Mouse (Mus musculus) liver, embryonic 14 days (tissue): Measurements from ENCODE around the gene Insrr. TPM values are rescaled to one million over a fixed set of nuclear protein-coding genes. Genes with fewer than 3 reads are reported as not detected.

Experiments used
- polyA plus RNA-seq: library from polyadenylated mRNA; depleted of rRNA; stranded (reverse); fragments of >200 nt; gene quantifications from 2 replicates; pipeline ENCODE4 v1.2.3, GENCODE M21; 2012; rRNA removed

The Insrr gene
- 0.02 and 0.05 TPM in 2 replicates for polyA plus RNA-seq

GRCm38 (mm10) chr3:87796736-87797334, at the start of gene Insrr:
Insrr (plus strand) TSS chr3:87796951.

GRCm38 (mm10) chr3:87748431-87748830, 48.3 kb upstream of the Insrr start, which contains the start of gene Lrrc71:
Lrrc71 (minus strand) TSS chr3:87748625.

GRCm38 (mm10) chr3:87794922-87795325, 1.8 kb upstream of the Insrr start, which contains the start of gene Ntrk1:
Ntrk1 (minus strand) TSS chr3:87795162.

GRCm38 (mm10) chr3:87824206-87824605, 27.5 kb downstream of the Insrr start, which contains the start of gene Pear1:
Pear1 (minus strand) TSS chr3:87824306.

GRCm38 (mm10) chr3:87846650-87847110, 49.9 kb downstream of the Insrr start, which contains the start of gene Sh2d2a:
Sh2d2a (plus strand) TSS chr3:87846755.

Other genes with a start within 250 kb of the Insrr start
- gene Arhgef11, start 179.4 kb upstream of the Insrr start, polyA plus RNA-seq: 2.5 and 2.8 TPM in 2 replicates
- 0.08 and 0.10 TPM in 2 replicates for gene Lrrc71, start 48.3 kb upstream of the Insrr start, polyA plus RNA-seq
- 0.09 TPM in 2 replicates for gene Ntrk1, start 1.8 kb upstream of the Insrr start, polyA plus RNA-seq
- gene Pear1, start 27.4 kb downstream of the Insrr start, polyA plus RNA-seq: 4.1 and 5.0 TPM in 2 replicates
- 0.05 and 0.09 TPM in 2 replicates for gene Sh2d2a, start 49.8 kb downstream of the Insrr start, polyA plus RNA-seq
- 15.3 and 16.8 TPM in 2 replicates for gene Prcc, start 88.7 kb downstream of the Insrr start, polyA plus RNA-seq
- 182 and 186 TPM in 2 replicates for gene Hdgf, start 109.4 kb downstream of the Insrr start, polyA plus RNA-seq
- gene Mrpl24, start 122.6 kb downstream of the Insrr start, polyA plus RNA-seq: 56.6 and 60.1 TPM in 2 replicates
- gene Isg20l2, start 133.4 kb downstream of the Insrr start, polyA plus RNA-seq: 12.8 and 16.7 TPM in 2 replicates
- 8.5 and 8.9 TPM in 2 replicates for gene Rrnad1, start 133.8 kb downstream of the Insrr start, polyA plus RNA-seq
- 0.09 and 0.93 TPM in 2 replicates for gene Crabp2, start 151.7 kb downstream of the Insrr start, polyA plus RNA-seq
- 1.1 and 1.8 TPM in 2 replicates for gene Nes, start 174.1 kb downstream of the Insrr start, polyA plus RNA-seq
- gene Bcan, start 203.3 kb downstream of the Insrr start, polyA plus RNA-seq: 0.01 TPM in 1 of 2 replicates, not detected in the other
- gene Hapln2, start 230.6 kb downstream of the Insrr start, polyA plus RNA-seq: not detected in 2 replicates
- gene Gpatch4, start 246.2 kb downstream of the Insrr start, polyA plus RNA-seq: 13.5 and 14.6 TPM in 2 replicates